Mouse (Mus musculus) midbrain, embryonic 16.5 days (tissue): ENCODE data around the gene Fbxl19. TPM values are rescaled to one million over a fixed set of nuclear protein-coding genes. Genes with fewer than 3 reads are reported as not detected.

Experiments
- ATAC-seq: fragments of 200-750 bp; cut with Nextera tagmentation; 2 replicates; pipeline ENCODE4 v1.8.0; 2017; ENCODE audit warnings: moderate TSS enrichment
- H3K27ac ChIP-seq: fragments of 300-500 bp; sonication (generic); 2 replicates; pipeline ENCODE4 v1.5.1; 2014; ENCODE audit warnings: mild to moderate bottlenecking, low read length, mixed read lengths
- H3K27me3 ChIP-seq: fragments of 300-500 bp; sonication (generic); 2 replicates; pipeline ENCODE4 v1.6.1; 2014; ENCODE audit warnings: low read depth, low read length, mixed read lengths; ENCODE audit not compliant: control insufficient read depth, insufficient read depth
- H3K36me3 ChIP-seq: fragments of 300-500 bp; sonication (generic); 2 replicates; pipeline ENCODE4 v1.6.1; 2014; ENCODE audit warnings: mild to moderate bottlenecking, low read length, moderate library complexity, mixed read lengths; ENCODE audit not compliant: control insufficient read depth, insufficient read depth
- H3K4me1 ChIP-seq: fragments of 300-500 bp; sonication (generic); 2 replicates; pipeline ENCODE4 v1.6.1; 2014; ENCODE audit warnings: mild to moderate bottlenecking, low read length, mixed read lengths; ENCODE audit not compliant: control insufficient read depth, insufficient read depth
- H3K4me2 ChIP-seq: fragments of 300-500 bp; sonication (generic); 2 replicates; pipeline ENCODE4 v1.6.1; 2014; ENCODE audit warnings: mild to moderate bottlenecking, low read length, mixed read lengths
- H3K4me3 ChIP-seq: fragments of 300-500 bp; sonication (generic); 2 replicates; pipeline ENCODE4 v1.5.1; 2014; ENCODE audit warnings: low read depth, mild to moderate bottlenecking, low read length, moderate library complexity, mixed read lengths
- H3K9ac ChIP-seq: fragments of 300-500 bp; sonication (generic); 2 replicates; pipeline ENCODE4 v1.6.1; 2014; ENCODE audit warnings: low read depth, low read length, mixed read lengths
- H3K9me3 ChIP-seq: fragments of 300-500 bp; sonication (generic); replicated peaks from 2 replicates; pipeline ENCODE4 v1.6.1; 2014; ENCODE audit warnings: mild to moderate bottlenecking, low read length, mixed read lengths; ENCODE audit not compliant: control insufficient read depth, poor library complexity, severe bottlenecking
- WGBS: fragments of 180-500 bp; shearing (Covaris S2); extraction: QIAGEN DNeasy Blood & Tissue Kit; methylation state at CpG from one replicate; pipeline ENCODE4 v1.1.7; 2014; 5-methylcytosine and 5-hydroxymethylcytosine counted together
- polyA plus RNA-seq: library from polyadenylated mRNA; unstranded; fragments of >200 nt; fragmentation: Nextera tagmentation; extraction: Ambion mirVana; gene quantifications from 2 replicates; pipeline ENCODE4 v1.2.1, GENCODE M21; 2015

Gene Fbxl19
- polyA plus RNA-seq, 1 experiment from 2014 or later, result 7.4 TPM

GRCm38 (mm10) chr7:127759716-127760115 lies 15.4 kb downstream of the Fbxl19 start:
- peaks cover 25% of the 10 kb centered on the region for H3K36me3 ChIP-seq

GRCm38 (mm10) chr7:127760478-127760877 lies 16.1 kb downstream of the Fbxl19 start:
- no peak overlapping the region for H3K27ac ChIP-seq
- no peaks in the 10 kb centered on the region for H3K9me3 ChIP-seq
- 95% methylated on average over 3 of the region's 3 CpGs for WGBS
- no peak overlapping the region for H3K4me3 ChIP-seq
- H3K4me1 ChIP-seq, result peaks cover 3% of the 10 kb centered on the region; the same call in 1 of the 2 replicates
- peaks cover 27% of the 10 kb centered on the region for H3K36me3 ChIP-seq
- H3K9ac ChIP-seq, result no peak overlapping the region
- H3K27me3 ChIP-seq, result no peaks in the 10 kb centered on the region
- no peak for ATAC-seq
- H3K4me2 ChIP-seq, result no peak overlapping the region

More at GRCm38 (mm10) chr7:127759716-127760115, 15.4 kb downstream of the Fbxl19 start:
- Histone ChIP-seq H3K9ac (no peak overlapping the region), H3K27me3 (no peaks in the 10 kb centered on the region), H3K4me3 (no peak overlapping the region), H3K4me1 (peaks cover 6% of the 10 kb centered on the region), H3K9me3 (no peaks in the 10 kb centered on the region), H3K4me2 (no peak overlapping the region), H3K27ac (no peak overlapping the region)
- no peak for ATAC-seq
- WGBS, result 83% methylated on average over 6 of the region's 6 CpGs

- no peak overlapping the region for H3K9ac ChIP-seq
- no peak overlapping the region for H3K27ac ChIP-seq
- peaks cover 32% of the 10 kb centered on the region for H3K36me3 ChIP-seq
- no peaks in the 10 kb centered on the region for H3K9me3 ChIP-seq
- peaks cover 3% of the 10 kb centered on the region; the same call in 1 of the 2 replicates for H3K4me1 ChIP-seq
- H3K4me3 ChIP-seq, result no peak overlapping the region
- 42% methylated on average over 7 of the region's 7 CpGs for WGBS
- no peak for ATAC-seq
- H3K27me3 ChIP-seq, result no peaks in the 10 kb centered on the region
- H3K4me2 ChIP-seq, result no peak overlapping the region
Observed at GRCm38 (mm10) chr7:127761026-127761425, 16.7 kb downstream of the Fbxl19 start.

- H3K36me3 ChIP-seq, result peaks cover 34% of the 10 kb centered on the region
- H3K27me3 ChIP-seq, result no peaks in the 10 kb centered on the region
- no peaks in the 10 kb centered on the region for H3K9me3 ChIP-seq
- no peak overlapping the region for H3K9ac ChIP-seq
- H3K4me1 ChIP-seq, result peaks cover 3% of the 10 kb centered on the region; the same call in 1 of the 2 replicates
- no peak overlapping the region for H3K4me2 ChIP-seq
- no peak for ATAC-seq
- whole genome bisulfite sequencing, result 90% methylated on average over 4 of the region's 4 CpGs
- no peak overlapping the region for H3K27ac ChIP-seq
- H3K4me3 ChIP-seq, result no peak overlapping the region
Observed at GRCm38 (mm10) chr7:127763642-127764041, 19.3 kb downstream of the Fbxl19 start.

GRCm38 (mm10) chr7:127765756-127766155 lies 21.4 kb downstream of the Fbxl19 start:
- Histone ChIP-seq H3K9me3 (no peaks in the 10 kb centered on the region), H3K9ac (no peak overlapping the region), H3K27ac (no peak overlapping the region), H3K4me2 (no peak overlapping the region), H3K4me1 (peaks cover 16% of the 10 kb centered on the region), H3K27me3 (no peaks in the 10 kb centered on the region), H3K36me3 (peaks cover 34% of the 10 kb centered on the region), H3K4me3 (no peak overlapping the region)
- 78% methylated on average over 2 of the region's 2 CpGs for WGBS
- no peak for ATAC-seq

GRCm38 (mm10) chr7:127766851-127767609 lies 22.7 kb downstream of the Fbxl19 start:
- Histone ChIP-seq H3K27me3 (no peaks in the 10 kb centered on the region), H3K4me3 (no peak overlapping the region), H3K9me3 (no peaks in the 10 kb centered on the region), H3K4me1 (peaks cover 16% of the 10 kb centered on the region), H3K36me3 (peaks cover 34% of the 10 kb centered on the region), H3K9ac (no peak overlapping the region), H3K4me2 (no peak overlapping the region), H3K27ac (no peak overlapping the region)
- ATAC-seq, result no peak
- WGBS, result 81% methylated on average over 17 of the region's 17 CpGs

- Histone ChIP-seq H3K4me1 (peaks cover 16% of the 10 kb centered on the region), H3K27me3 (no peaks in the 10 kb centered on the region), H3K4me2 (no peak overlapping the region), H3K4me3 (no peak overlapping the region), H3K9me3 (no peaks in the 10 kb centered on the region), H3K27ac (no peak overlapping the region), H3K9ac (no peak overlapping the region), H3K36me3 (peaks cover 34% of the 10 kb centered on the region)
- ATAC-seq, result no peak
- WGBS, result 92% methylated on average over 19 of the region's 19 CpGs
Observed at GRCm38 (mm10) chr7:127767671-127768345, 23.5 kb downstream of the Fbxl19 start.

GRCm38 (mm10) chr7:127768346-127768996 lies 24.1 kb downstream of the Fbxl19 start:
- H3K4me3 ChIP-seq, result no peak overlapping the region
- no peaks in the 10 kb centered on the region for H3K9me3 ChIP-seq
- ATAC-seq, result no peak
- H3K27me3 ChIP-seq, result no peaks in the 10 kb centered on the region
- peaks cover 29% of the 10 kb centered on the region for H3K36me3 ChIP-seq
- no peak overlapping the region for H3K9ac ChIP-seq
- WGBS, result 45% methylated on average over 13 of the region's 13 CpGs
- H3K27ac ChIP-seq, result 0 out of 2 replicates have a peak overlapping the region, but pooled peaks have one; percentile 4
- H3K4me1 ChIP-seq, result peaks cover 16% of the 10 kb centered on the region
- H3K4me2 ChIP-seq, result peak overlapping the region; percentile 71
